12 mouse cellular contexts compared by ENCODE assay signal in genomic region chr1:131751181-131751890, GRCm38 (mm10). TPM values are rescaled to one million over a fixed set of nuclear protein-coding genes. Genes with fewer than 3 reads are reported as not detected.
DNase-seq lines count a peak whose midpoint lies in the region; ATAC-seq lines count a peak whose summit lies in the region.
"Had no signal": no experiment of that assay in that cellular context is flagged by ENCODE, and none has a peak within 500 bp of the region (broad histone marks: within the 10 kb centered on the region; RNA-seq: fewer than 3 reads in every experiment).

No protein-coding gene starts in this region.

- DNase-seq in cerebellum, postnatal 14 days, result peak; percentile 35 to 43
- DNase-seq in cerebellum, adult 18-20 months, result no peak
- DNase-seq in 3134 (ENCODE audit: extremely low read depth, insufficient read length, low spot score), result peak; percentile 60
- DNase-seq in forelimb bud, embryonic 11.5 days (ENCODE audit: low read depth, low spot score), result peak; percentile 7
- DNase-seq in layer of hippocampus, adult 9-10 months (ENCODE audit: low spot score), result no peak
- DNase-seq: kidney, postnatal 25 days; right cerebral cortex, adult 18-20 months had no signal

- no peak overlapping the region for H3K4me3 ChIP-seq in lung, embryonic 16.5 days (ENCODE audit: low read length)
- H3K4me3 ChIP-seq: hindbrain, embryonic 15.5 days had no signal

- 63% methylated on average over 3 of the region's 3 CpGs for WGBS in lung, embryonic 16.5 days

- ATAC-seq in lung, embryonic 16.5 days (ENCODE audit: low read depth), result no peak
- no peak for ATAC-seq in megakaryocyte, adult 5-6 weeks (ENCODE audit: poor library complexity, severe bottlenecking)
- no peak for ATAC-seq in erythroid progenitor cell, adult 5-6 weeks (replicated peaks; ENCODE audit: low FRiP score, poor library complexity, severe bottlenecking)

- H3K27ac ChIP-seq in lung, embryonic 16.5 days (ENCODE audit: low read length), result peak overlapping the region; percentile 13; the same call in 1 of the 2 replicates
- H3K27ac ChIP-seq: hindbrain, embryonic 15.5 days had no signal

- H3K27me3 ChIP-seq in lung, embryonic 16.5 days (ENCODE audit: control insufficient read depth, insufficient read depth, low read depth, low read length), result no peaks in the 10 kb centered on the region
- H3K27me3 ChIP-seq: hindbrain, embryonic 15.5 days had no signal

- H3K4me2 ChIP-seq in lung, embryonic 16.5 days (ENCODE audit: low read depth, low read length), result no peak overlapping the region
- H3K4me2 ChIP-seq: hindbrain, embryonic 15.5 days had no signal

- no peaks in the 10 kb centered on the region for H3K9me3 ChIP-seq in lung, embryonic 16.5 days (ENCODE audit: control insufficient read depth, low read length)
- H3K9me3 ChIP-seq: hindbrain, embryonic 15.5 days had no signal

- H3K9ac ChIP-seq in lung, embryonic 16.5 days (ENCODE audit: low read length), result no peak overlapping the region
- H3K9ac ChIP-seq: hindbrain, embryonic 15.5 days had no signal

- H3K36me3 ChIP-seq in lung, embryonic 16.5 days (ENCODE audit: control insufficient read depth, insufficient read depth, low read length), result no peaks in the 10 kb centered on the region
- H3K36me3 ChIP-seq: hindbrain, embryonic 15.5 days had no signal

- peaks cover 14% of the 10 kb centered on the region; the same call in 1 of the 2 replicates for H3K4me1 ChIP-seq in lung, embryonic 16.5 days (replicated peaks; ENCODE audit: control insufficient read depth, insufficient read depth, low read length)

RNA-seq across cellular contexts. Expression of gene Slc26a9, which starts 7.5 kb away (rescaled TPM):
- polyA plus RNA-seq in lung, embryonic 16.5 days (2015; fragmentation: Nextera tagmentation; extraction: Ambion mirVana), result 8.9 and 10.1 TPM in 2 replicates
- total RNA-seq in megakaryocyte, adult 5-6 weeks (2015), result not detected in 2 replicates
- total RNA-seq in megakaryocyte, adult 5-6 weeks (2017), result not detected in 2 replicates
- total RNA-seq in erythroid progenitor cell, adult 5-6 weeks (2015; ENCODE audit: low replicate concordance), result not detected in 2 replicates
- not detected in 2 replicates for total RNA-seq in erythroid progenitor cell, adult 5-6 weeks (2017; ENCODE audit: low replicate concordance)
- polyA plus RNA-seq: limb, embryonic 11.5 days had no signal

RNA-seq across cellular contexts. Expression of gene Pm20d1, which starts 45.8 kb away (rescaled TPM):
- polyA plus RNA-seq in lung, embryonic 16.5 days (2015; fragmentation: Nextera tagmentation; extraction: Ambion mirVana), result 0.68 and 0.70 TPM in 2 replicates
- total RNA-seq in megakaryocyte, adult 5-6 weeks (2015), result 0.07 TPM in 1 of 2 replicates, not detected in the other
- total RNA-seq in megakaryocyte, adult 5-6 weeks (2017), result not detected in 2 replicates
- not detected in 2 replicates for total RNA-seq in erythroid progenitor cell, adult 5-6 weeks (2015; ENCODE audit: low replicate concordance)
- not detected in 2 replicates for total RNA-seq in erythroid progenitor cell, adult 5-6 weeks (2017; ENCODE audit: low replicate concordance)

Comparison
In these comparisons a context has a peak if more than half of its experiments do, and no peak if none do; other contexts are left out.
1. DNase-seq: peak in cerebellum, postnatal 14 days (2 of 2), 3134 (single experiment) and forelimb bud, embryonic 11.5 days (single experiment); none in cerebellum, adult 18-20 months (0 of 2) and layer of hippocampus, adult 9-10 months (single experiment).